ENCODE assay signal across 9 mouse cellular contexts in genomic region chr2:166683885-166684544, GRCm38 (mm10). TPM values are rescaled to one million over a fixed set of nuclear protein-coding genes. Genes with fewer than 3 reads are reported as not detected.
DNase-seq lines count a peak whose midpoint lies in the region; ATAC-seq lines count a peak whose summit lies in the region.
"Had no signal": no experiment of that assay in that cellular context is flagged by ENCODE, and none has a peak within 500 bp of the region (broad histone marks: within the 10 kb centered on the region; RNA-seq: fewer than 3 reads in every experiment).

No protein-coding gene starts in this region.

- WGBS in heart, embryonic 16.5 days, result 27% methylated on average over 13 of the region's 13 CpGs
- WGBS in hindbrain, embryonic 14.5 days, result 17% methylated on average over 13 of the region's 13 CpGs

- H3K27me3 ChIP-seq in heart, embryonic 16.5 days (ENCODE audit: control insufficient read depth, insufficient read depth, low read length), result no peaks in the 10 kb centered on the region
- H3K27me3 ChIP-seq in hindbrain, embryonic 14.5 days (ENCODE audit: control insufficient read depth, insufficient read depth, low read length), result no peaks in the 10 kb centered on the region

- intact Hi-C loops in heart, postnatal 14 days (cut with DNase I), result no loop called here

- no peaks in the 10 kb centered on the region for H3K9me3 ChIP-seq in heart, embryonic 16.5 days (replicated peaks; ENCODE audit: control insufficient read depth, low read length)
- H3K9me3 ChIP-seq in hindbrain, embryonic 14.5 days (ENCODE audit: control insufficient read depth, low read length), result no peaks in the 10 kb centered on the region

- no peak for ATAC-seq in heart, embryonic 16.5 days (replicated peaks; ENCODE audit: extremely low read depth, insufficient read depth, low FRiP score)
- no peak; the same call in 1 of the 2 replicates for ATAC-seq in hindbrain, embryonic 14.5 days (ENCODE audit: low FRiP score)
- ATAC-seq in erythroblast, adult 5-6 weeks (replicated peaks; ENCODE audit: low FRiP score, poor library complexity, severe bottlenecking), result no peak

- H3K27ac ChIP-seq in heart, embryonic 16.5 days (ENCODE audit: low read length), result no peak overlapping the region
- H3K27ac ChIP-seq in hindbrain, embryonic 14.5 days, result peak overlapping the region; percentile 84
- H3K27ac ChIP-seq: kidney, postnatal 0 days had no signal

- H3K4me1 ChIP-seq in heart, embryonic 16.5 days (ENCODE audit: control insufficient read depth, insufficient read depth, low read length), result peaks cover 8% of the 10 kb centered on the region
- H3K4me1 ChIP-seq in hindbrain, embryonic 14.5 days (replicated peaks; ENCODE audit: control insufficient read depth, insufficient read depth, low read length), result peaks cover 10% of the 10 kb centered on the region

- DNase-seq in heart, postnatal 14 days, result no peak
- peak; percentile 83 for DNase-seq in ZHBTc4 (ENCODE audit: low read depth, low spot score)
- DNase-seq in hindbrain, embryonic 14.5 days (ENCODE audit: low spot score), result no peak
- DNase-seq in lung, postnatal 4 days, result peak; percentile 55 to 59
- DNase-seq in spleen, postnatal 14 days (ENCODE audit: low spot score in 2 of 2), result no peak
- DNase-seq in MN1 (ENCODE audit: low spot score), result no peak

- no peak overlapping the region for H3K4me2 ChIP-seq in heart, embryonic 16.5 days (ENCODE audit: low read depth, low read length)
- H3K4me2 ChIP-seq in hindbrain, embryonic 14.5 days (replicated peaks), result no peak overlapping the region

- no peak overlapping the region for H3K4me3 ChIP-seq in heart, embryonic 16.5 days (ENCODE audit: low read length)
- no peak overlapping the region for H3K4me3 ChIP-seq in hindbrain, embryonic 14.5 days (replicated peaks; ENCODE audit: low read length)

- H3K36me3 ChIP-seq in heart, embryonic 16.5 days (ENCODE audit: control insufficient read depth, insufficient read depth), result no peaks in the 10 kb centered on the region
- no peaks in the 10 kb centered on the region for H3K36me3 ChIP-seq in hindbrain, embryonic 14.5 days (replicated peaks; ENCODE audit: control insufficient read depth, insufficient read depth)

- H3K9ac ChIP-seq in heart, embryonic 16.5 days (ENCODE audit: low read length), result peak overlapping the region; percentile 11; the same call in 1 of the 2 replicates
- H3K9ac ChIP-seq in hindbrain, embryonic 14.5 days, result no peak overlapping the region

RNA-seq across cellular contexts. Expression of gene Prex1, which starts 29.6 kb away (rescaled TPM):
- 9.9 and 11.6 TPM in 2 replicates for polyA plus RNA-seq in heart, embryonic 16.5 days (2015; fragmentation: Nextera tagmentation; extraction: Ambion mirVana)
- total RNA-seq in heart, postnatal 14 days (2021), result 10 to 100 TPM; 10.7 to 11.9 TPM
- polyA plus RNA-seq in hindbrain, embryonic 14.5 days (2014; fragmentation: Nextera tagmentation; extraction: Ambion mirVana), result 27.3 and 28.8 TPM in 2 replicates
- 15.9 and 26.5 TPM in 2 replicates for total RNA-seq in erythroblast, adult 5-6 weeks (2015; ENCODE audit: low replicate concordance)
- total RNA-seq in erythroblast, adult 5-6 weeks (2017; ENCODE audit: low replicate concordance), result 19.8 and 35.4 TPM in 2 replicates

Comparison
In these comparisons a context has a peak if more than half of its experiments do, and no peak if none do; other contexts are left out.
1. DNase-seq: peak in ZHBTc4 (single experiment) and lung, postnatal 4 days (2 of 2); none in heart, postnatal 14 days (0 of 2), hindbrain, embryonic 14.5 days (single experiment), spleen, postnatal 14 days (0 of 2) and MN1 (single experiment).